ENCODE assay signal across 9 mouse cellular contexts in the genomic region with DNA sequence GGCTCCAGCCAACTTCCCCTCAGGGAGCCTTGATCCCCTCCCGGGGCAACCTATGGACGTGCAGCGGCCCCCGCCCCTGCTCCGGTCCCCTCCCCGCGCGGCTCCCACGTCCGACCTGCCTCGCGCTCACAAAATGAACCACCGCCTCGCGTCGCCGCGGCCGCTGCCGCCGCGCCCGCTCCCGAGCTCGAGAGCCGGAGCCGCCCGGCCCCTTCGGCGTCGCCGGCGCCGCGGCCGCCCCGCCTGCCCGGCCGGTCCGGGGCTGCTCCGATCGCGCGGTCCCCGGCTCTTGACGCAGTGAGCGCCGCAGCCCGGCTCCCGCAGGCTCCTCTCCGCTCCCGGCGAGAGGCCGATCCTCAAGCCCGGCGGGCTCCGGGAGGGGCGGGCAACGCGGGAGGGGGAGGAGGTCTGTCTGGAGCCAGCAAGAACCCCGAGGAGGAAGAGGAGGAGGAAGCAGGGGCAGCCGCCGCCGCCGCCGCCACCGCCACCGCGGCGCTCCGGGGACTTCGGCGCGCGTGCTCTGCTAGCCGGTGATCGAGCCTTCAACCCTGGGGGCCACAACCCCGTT. TPM values are rescaled to one million over a fixed set of nuclear protein-coding genes. Genes with fewer than 3 reads are reported as not detected.
DNase-seq lines count a peak whose midpoint lies in the region; ATAC-seq and TF ChIP-seq lines count a peak whose summit lies in the region.
"Had no signal": no experiment of that assay in that cellular context is flagged by ENCODE, and none has a peak within 500 bp of the region (broad histone marks: within the 10 kb centered on the region; RNA-seq: fewer than 3 reads in every experiment).

No protein-coding gene starts in this region.

- under 1% methylated on average over 55 of the region's 78 CpGs for WGBS in embryonic facial prominence, embryonic 12.5 days
- 1% methylated on average over 67 of the region's 78 CpGs for WGBS in hindbrain, embryonic 16.5 days

- DNase-seq in lung, postnatal 10 days: peak; percentile 41
- peak; percentile 33 for DNase-seq in yolk sac, embryonic 10.5 days (ENCODE audit: low spot score)
- DNase-seq in urinary bladder, adult 2 months (ENCODE audit: low spot score): no peak

- no peak for ATAC-seq in erythroblast, adult 5-6 weeks (replicated peaks; ENCODE audit: low FRiP score, poor library complexity, severe bottlenecking)
- no peak for ATAC-seq in embryonic facial prominence, embryonic 12.5 days (ENCODE audit: insufficient number of reproducible peaks, insufficient read depth, low FRiP score, low TSS enrichment)
- 0 out of 2 replicates have a peak, but pooled peaks have one; percentile 6 for ATAC-seq in hindbrain, embryonic 16.5 days

- peak overlapping the region; percentile 65 for H3K9ac ChIP-seq in embryonic facial prominence, embryonic 12.5 days
- H3K9ac ChIP-seq in hindbrain, embryonic 16.5 days (ENCODE audit: low read depth, low read length): peak overlapping the region; percentile 80

- no peaks in the 10 kb centered on the region for H3K79me2 ChIP-seq in C2C12 (ENCODE audit: control insufficient read depth, insufficient read depth)

- no peak for TF ChIP-seq CTCF in C2C12 (IDR thresholded peaks at IDR 0.05; ENCODE audit: control insufficient read depth, insufficient read depth, insufficient read length)

- H3K4me2 ChIP-seq in embryonic facial prominence, embryonic 12.5 days (replicated peaks): peak overlapping the region; percentile 97
- peak overlapping the region; percentile 98 for H3K4me2 ChIP-seq in hindbrain, embryonic 16.5 days (ENCODE audit: low read length)

- no peaks in the 10 kb centered on the region for H3K36me3 ChIP-seq in erythroblast, embryonic 14.5 days (ENCODE audit: control insufficient read depth)
- no peaks in the 10 kb centered on the region for H3K36me3 ChIP-seq in C2C12 (ENCODE audit: control insufficient read depth, insufficient read depth)
- H3K36me3 ChIP-seq in embryonic facial prominence, embryonic 12.5 days: no peaks in the 10 kb centered on the region
- no peaks in the 10 kb centered on the region for H3K36me3 ChIP-seq in hindbrain, embryonic 16.5 days (ENCODE audit: control insufficient read depth, insufficient read depth, low read length)

- H3K27ac ChIP-seq in embryonic facial prominence, embryonic 12.5 days: no peak overlapping the region
- peak overlapping the region; percentile 70 for H3K27ac ChIP-seq in hindbrain, embryonic 16.5 days (ENCODE audit: low read depth, low read length)

- peaks cover 87% of the 10 kb centered on the region for H3K27me3 ChIP-seq in erythroblast, embryonic 14.5 days (ENCODE audit: control insufficient read depth)
- peaks cover 61% of the 10 kb centered on the region for H3K27me3 ChIP-seq in C2C12 (ENCODE audit: control insufficient read depth, insufficient read depth, insufficient read length)
- H3K27me3 ChIP-seq in embryonic facial prominence, embryonic 12.5 days: peaks cover 88% of the 10 kb centered on the region
- H3K27me3 ChIP-seq in hindbrain, embryonic 16.5 days (replicated peaks; ENCODE audit: control insufficient read depth, insufficient read depth, low read length): peaks cover 16% of the 10 kb centered on the region

- H3ac ChIP-seq in C2C12 (ENCODE audit: control insufficient read depth, insufficient read length, low read depth): peak overlapping the region; percentile 16

- peak overlapping the region; percentile 14 for H3K4me3 ChIP-seq in erythroblast, embryonic 14.5 days (replicated peaks)
- no peak overlapping the region for H3K4me3 ChIP-seq in C2C12 (ENCODE audit: insufficient read depth, poor library complexity, severe bottlenecking)
- peak overlapping the region; percentile 65 for H3K4me3 ChIP-seq in embryonic facial prominence, embryonic 12.5 days
- peak overlapping the region; percentile 72 for H3K4me3 ChIP-seq in hindbrain, embryonic 16.5 days (ENCODE audit: low read length)

- peaks cover 7% of the 10 kb centered on the region; the same call in 1 of the 2 replicates for H3K9me3 ChIP-seq in erythroblast, embryonic 14.5 days (ENCODE audit: control insufficient read depth, low read length)
- no peaks in the 10 kb centered on the region for H3K9me3 ChIP-seq in embryonic facial prominence, embryonic 12.5 days
- no peaks in the 10 kb centered on the region for H3K9me3 ChIP-seq in hindbrain, embryonic 16.5 days (ENCODE audit: control insufficient read depth, low read length)

- no peaks in the 10 kb centered on the region for H3K4me1 ChIP-seq in erythroblast, embryonic 14.5 days (ENCODE audit: control insufficient read depth)
- H3K4me1 ChIP-seq in embryonic facial prominence, embryonic 12.5 days: peaks cover 39% of the 10 kb centered on the region
- peaks cover 38% of the 10 kb centered on the region for H3K4me1 ChIP-seq in hindbrain, embryonic 16.5 days (ENCODE audit: control insufficient read depth, insufficient read depth, low read depth, low read length)

- H3K79me3 ChIP-seq in C2C12 (ENCODE audit: low read depth): no peaks in the 10 kb centered on the region

TF ChIP-seq in C2C12, 6 proteins besides CTCF, POLR2A, EP300 and RAD21:
- no peak for TF ChIP-seq CEBPB (IDR thresholded peaks at IDR 0.05; ENCODE audit: low read depth)
- TF ChIP-seq FOSL1 (IDR thresholded peaks at IDR 0.05; ENCODE audit: insufficient read depth, low read length, poor library complexity, severe bottlenecking): no peak
- no peak for TF ChIP-seq MYOD1 (IDR thresholded peaks at IDR 0.05; ENCODE audit: control insufficient read depth, insufficient read length, low read depth)
- TF ChIP-seq USF1 (IDR thresholded peaks at IDR 0.05; ENCODE audit: low read depth): no peak
- TF ChIP-seq MYOG (IDR thresholded peaks at IDR 0.05; ENCODE audit: control insufficient read depth, extremely low read depth, insufficient read length): no peak

RNA-seq across cellular contexts. Expression of gene Elfn1, which starts 0.6 kb away (rescaled TPM):
- polyA plus RNA-seq in erythroblast, embryonic 14.5 days (2012): not detected in 2 replicates
- not detected in 2 replicates for total RNA-seq in erythroblast, adult 5-6 weeks (2015; ENCODE audit: low replicate concordance)
- total RNA-seq in erythroblast, adult 5-6 weeks (2017; ENCODE audit: low replicate concordance): not detected in 2 replicates
- 0.04 TPM for polyA plus RNA-seq in C2C12 (2012; fragmentation: generic; extraction: Trizol)
- 0.15 and 0.45 TPM in 2 replicates for polyA plus RNA-seq in embryonic facial prominence, embryonic 12.5 days (2016; fragmentation: Nextera tagmentation; extraction: Ambion mirVana)
- polyA plus RNA-seq in hindbrain, embryonic 16.5 days (2015; fragmentation: Nextera tagmentation; extraction: Ambion mirVana): 2.8 and 3.7 TPM in 2 replicates
- 1.7 and 2.3 TPM in 2 replicates for polyA plus RNA-seq in urinary bladder, adult 2 months (2012; rRNA removed)
- total RNA-seq: MEL had no signal
